Mouse (Mus musculus) E14TG2a.4 (cell line): ENCODE results near the gene Brat1.

Experiments used
- CTCF ChIP-seq: conservative IDR thresholded peaks from 2 replicates; pipeline ENCODE4 v1.5.1; 2014; ENCODE audit warnings: low read length
- POU5F1 ChIP-seq: IDR thresholded peaks from 2 replicates; pipeline ENCODE4 v1.6.1; 2014; ENCODE audit warnings: low read length, borderline replicate concordance

DNA sequence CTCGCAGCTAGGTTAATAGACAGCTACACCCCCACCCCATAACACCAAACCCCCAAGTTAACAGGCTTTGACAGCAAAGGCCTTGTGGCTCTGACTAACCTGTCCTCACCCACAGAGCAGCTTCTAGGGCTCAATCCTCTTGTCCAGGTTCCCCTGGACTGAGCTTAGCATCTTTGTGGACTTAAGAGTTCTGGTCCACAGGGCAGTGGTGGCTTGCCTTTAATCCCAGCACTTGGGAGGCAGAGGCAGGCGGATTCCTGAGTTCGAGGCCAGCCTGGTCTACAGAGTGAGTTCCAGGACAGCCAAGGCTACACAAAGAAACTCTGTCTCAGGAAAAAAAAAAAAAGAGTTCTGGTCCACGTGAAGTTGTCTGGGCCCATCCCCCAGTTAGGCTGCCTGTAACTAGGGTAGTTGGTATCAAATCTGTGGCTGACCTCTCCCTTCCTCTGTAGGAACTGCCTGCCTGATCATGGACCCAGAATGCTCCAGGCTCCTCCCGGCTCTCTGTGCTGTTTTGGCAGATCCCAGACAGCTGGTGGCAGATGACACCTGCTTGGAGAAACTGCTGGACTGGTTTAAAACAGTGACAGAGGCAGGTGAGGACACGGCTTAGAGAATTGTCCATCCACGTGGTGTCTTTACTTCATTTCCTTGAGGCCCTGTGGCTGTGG lies 825 bp downstream of the Brat1 start:
- TF ChIP-seq POU5F1 = no peak
- no peak for TF ChIP-seq CTCF
